Mouse (Mus musculus): ENCODE results near the gene Casp2. TPM values are rescaled to one million over a fixed set of nuclear protein-coding genes. Genes with fewer than 3 reads are reported as not detected.

The Casp2 gene
- total RNA-seq, 2 experiments from 2014 or later, result 5.0 to 5.1 TPM

Other genes with a start within 250 kb of the Casp2 start
- not detected for gene Sva, start 226.6 kb upstream of the Casp2 start, total RNA-seq (2021)
- not detected for gene Tas2r139, start 124.0 kb upstream of the Casp2 start, total RNA-seq (2021)
- not detected for gene Tas2r144, start 49.7 kb upstream of the Casp2 start, total RNA-seq (2021)
- gene Gstk1, start 19.1 kb upstream of the Casp2 start, total RNA-seq (2021), result 10 to 100 TPM; 29.6 to 39.7 TPM
- not detected for gene Tmem139, start 3.0 kb upstream of the Casp2 start, total RNA-seq (2021)
- 100 to 1,000 TPM; 105 to 116 TPM for gene Clcn1, start 21.7 kb downstream of the Casp2 start, total RNA-seq (2021)
- gene Fam131b, start 59.7 kb downstream of the Casp2 start, total RNA-seq (2021), result under 1 TPM; 0.41 to 0.54 TPM
- gene Zyx, start 84.6 kb downstream of the Casp2 start, total RNA-seq (2021), result 10 to 100 TPM; 28.8 to 32.3 TPM
- gene Epha1, start 108.3 kb downstream of the Casp2 start, total RNA-seq (2021), result under 1 TPM; 0.15 to 0.32 TPM
- not detected for gene Tas2r143, start 135.3 kb downstream of the Casp2 start, total RNA-seq (2021)
- gene Tas2r135, start 140.4 kb downstream of the Casp2 start, total RNA-seq (2021), result not detected
- not detected for gene Tas2r126, start 169.6 kb downstream of the Casp2 start, total RNA-seq (2021)
- not detected for gene Olfr458, start 200.2 kb downstream of the Casp2 start, total RNA-seq (2021)
- gene Olfr457, start 211.3 kb downstream of the Casp2 start, total RNA-seq (2021), result not detected
- not detected for gene Olfr456, start 222.2 kb downstream of the Casp2 start, total RNA-seq (2021)